8 mouse cellular contexts compared by ENCODE assay signal in genomic region chr10:69213986-69214385, GRCm38 (mm10). TPM values are rescaled to one million over a fixed set of nuclear protein-coding genes. Genes with fewer than 3 reads are reported as not detected.
DNase-seq lines count a peak whose midpoint lies in the region; ATAC-seq and TF ChIP-seq lines count a peak whose summit lies in the region.

No protein-coding gene starts in this region.

- no peaks in the 10 kb centered on the region for H3K27me3 ChIP-seq in testis, adult 2 months (ENCODE audit: control insufficient read depth, insufficient read depth, low read length)
- no peaks in the 10 kb centered on the region for H3K27me3 ChIP-seq in heart, embryonic 14.5 days (ENCODE audit: control insufficient read depth, insufficient read depth, low read length)
- H3K27me3 ChIP-seq in liver, embryonic 11.5 days (replicated peaks; ENCODE audit: control insufficient read depth, insufficient read depth, low read length) = no peaks in the 10 kb centered on the region
- H3K27me3 ChIP-seq in neural tube, embryonic 14.5 days (ENCODE audit: control insufficient read depth, insufficient read depth, low read length) = no peaks in the 10 kb centered on the region

- WGBS in heart, embryonic 14.5 days = 5% methylated on average over 5 of the region's 5 CpGs
- 16% methylated on average over 5 of the region's 5 CpGs for WGBS in liver, embryonic 11.5 days
- 33% methylated on average over 5 of the region's 5 CpGs for WGBS in neural tube, embryonic 14.5 days

- H3K27ac ChIP-seq in testis, adult 2 months (ENCODE audit: control insufficient read depth, insufficient read depth, low read depth, low read length) = peak overlapping the region; percentile 4; the same call in 1 of the 2 replicates
- peak overlapping the region; percentile 96 to 100 for H3K27ac ChIP-seq in heart, embryonic 14.5 days (replicated peaks in 1 of 2; ENCODE audit: control insufficient read depth in 1 of 2, insufficient read depth in 1 of 2, low read depth in 2 of 2, low read length in 2 of 2)
- peak overlapping the region; percentile 92 for H3K27ac ChIP-seq in liver, embryonic 11.5 days (ENCODE audit: low read depth, low read length)
- H3K27ac ChIP-seq in neural tube, embryonic 14.5 days (ENCODE audit: low read depth, low read length) = no peak overlapping the region

- no peak for TF ChIP-seq CTCF in testis, adult 2 months (IDR thresholded peaks at IDR 0.05; ENCODE audit: control insufficient read depth, insufficient read depth, insufficient replicate concordance, low read depth, low read length)

- no peaks in the 10 kb centered on the region; the same call in 1 of the 2 replicates for H3K36me3 ChIP-seq in testis, adult 2 months (ENCODE audit: control insufficient read depth, insufficient read depth, low read length)
- H3K36me3 ChIP-seq in heart, embryonic 14.5 days (ENCODE audit: control insufficient read depth, insufficient read depth, low read length) = peaks cover 27% of the 10 kb centered on the region
- 0 out of 2 replicates have a peak, but pooled peaks cover 7% of the 10 kb centered on the region for H3K36me3 ChIP-seq in liver, embryonic 11.5 days (ENCODE audit: control insufficient read depth, insufficient read depth, low read length)
- H3K36me3 ChIP-seq in neural tube, embryonic 14.5 days (ENCODE audit: control insufficient read depth, insufficient read depth, low read length) = no peaks in the 10 kb centered on the region

- ATAC-seq in heart, embryonic 14.5 days (ENCODE audit: insufficient number of reproducible peaks, insufficient read depth, low FRiP score, low read depth) = no peak
- peak; percentile 55; the same call in 1 of the 2 replicates for ATAC-seq in liver, embryonic 11.5 days (replicated peaks; ENCODE audit: low FRiP score)
- no peak for ATAC-seq in neural tube, embryonic 14.5 days (ENCODE audit: low read depth)

- TF ChIP-seq POLR2A in testis, adult 2 months (IDR thresholded peaks at IDR 0.05; ENCODE audit: control insufficient read depth, low read depth, low read length) = no peak

- peaks cover 22% of the 10 kb centered on the region for H3K4me1 ChIP-seq in testis, adult 2 months (ENCODE audit: control insufficient read depth, insufficient read depth, low read length)
- peaks cover 5 to 27% of the 10 kb centered on the region in 2 experiments for H3K4me1 ChIP-seq in heart, embryonic 14.5 days (ENCODE audit: control insufficient read depth in 2 of 2, insufficient read depth in 2 of 2, low read length in 2 of 2)
- H3K4me1 ChIP-seq in liver, embryonic 11.5 days (replicated peaks; ENCODE audit: control insufficient read depth, insufficient read depth, low read length) = peaks cover 22% of the 10 kb centered on the region
- H3K4me1 ChIP-seq in neural tube, embryonic 14.5 days (ENCODE audit: control insufficient read depth, insufficient read depth, low read length) = peaks cover 10% of the 10 kb centered on the region; the same call in 1 of the 2 replicates

- peak overlapping the region; percentile 91 for H3K4me2 ChIP-seq in heart, embryonic 14.5 days (ENCODE audit: low read length)
- H3K4me2 ChIP-seq in liver, embryonic 11.5 days = peak overlapping the region; percentile 93
- peak overlapping the region; percentile 93 for H3K4me2 ChIP-seq in neural tube, embryonic 14.5 days (ENCODE audit: low read depth, low read length)

- no peaks in the 10 kb centered on the region for H3K9me3 ChIP-seq in heart, embryonic 14.5 days (ENCODE audit: control insufficient read depth, low read length)
- H3K9me3 ChIP-seq in liver, embryonic 11.5 days (ENCODE audit: control insufficient read depth, low read length) = no peaks in the 10 kb centered on the region
- H3K9me3 ChIP-seq in neural tube, embryonic 14.5 days (ENCODE audit: control insufficient read depth, low read length) = no peaks in the 10 kb centered on the region

- DNase-seq in testis, postnatal 14 days (ENCODE audit: low spot score) = no peak
- peak; percentile 43 for DNase-seq in liver, embryonic 11.5 days (ENCODE audit: low spot score)
- DNase-seq in layer of hippocampus, adult 11-12 months (ENCODE audit: low spot score) = no peak
- DNase-seq in thymus, postnatal 0 days (ENCODE audit: low spot score) = no peak
- no peak for DNase-seq in frontal cortex, adult 2 months (ENCODE audit: extremely low spot score in 1 of 2, low spot score in 1 of 2)

- H3K4me3 ChIP-seq in testis, adult 2 months (ENCODE audit: control insufficient read depth, low read depth, low read length) = peak overlapping the region; percentile 90
- H3K4me3 ChIP-seq in heart, embryonic 14.5 days (ENCODE audit: control insufficient read depth in 1 of 2, insufficient read depth in 1 of 2, low read depth in 1 of 2, low read length in 2 of 2) = peak overlapping the region; percentile 80 to 93
- H3K4me3 ChIP-seq in liver, embryonic 11.5 days (ENCODE audit: low read depth, low read length) = peak overlapping the region; percentile 74
- peak overlapping the region; percentile 70 for H3K4me3 ChIP-seq in neural tube, embryonic 14.5 days (ENCODE audit: low read depth, low read length)

- peak overlapping the region; percentile 98 for H3K9ac ChIP-seq in heart, embryonic 14.5 days (ENCODE audit: low read length)
- peak overlapping the region; percentile 79 for H3K9ac ChIP-seq in liver, embryonic 11.5 days (ENCODE audit: low read depth, low read length)
- H3K9ac ChIP-seq in neural tube, embryonic 14.5 days (replicated peaks; ENCODE audit: low read depth, low read length) = peak overlapping the region; percentile 96

RNA-seq across cellular contexts. Expression of gene A930033H14Rik, which starts 1.1 kb away (rescaled TPM):
- polyA plus RNA-seq in testis, adult 2 months (2012; rRNA removed) = 1.4 and 1.5 TPM in 2 replicates
- polyA plus RNA-seq in heart, embryonic 14.5 days (2014; fragmentation: Nextera tagmentation; extraction: Ambion mirVana) = 2.4 and 2.6 TPM in 2 replicates
- 1.1 and 1.6 TPM in 2 replicates for polyA plus RNA-seq in liver, embryonic 11.5 days (2014; fragmentation: Nextera tagmentation; extraction: Ambion mirVana)
- polyA plus RNA-seq in neural tube, embryonic 14.5 days (2014; fragmentation: Nextera tagmentation; extraction: Ambion mirVana) = 1.5 and 1.8 TPM in 2 replicates
- polyA plus RNA-seq in thymus, postnatal 0 days (2015; fragmentation: Nextera tagmentation; extraction: Ambion mirVana) = 0.36 TPM in 2 replicates
- 1.7 and 1.8 TPM in 2 replicates for polyA plus RNA-seq in frontal cortex, adult 2 months (2012; rRNA removed)
